Mouse (Mus musculus) small intestine, adult 2 months (tissue): ENCODE measurements around the gene Prkag3. TPM values are rescaled to one million over a fixed set of nuclear protein-coding genes. Genes with fewer than 3 reads are reported as not detected.
A peak's percentile ranks its signal among the peaks of the same experiment; 100 is the strongest.

Source experiments
- H3K27ac ChIP-seq: fragments of 200-500 bp; 2 replicates; pipeline ENCODE4 v1.5.1; 2012; ENCODE audit warnings: low read depth, low read length, control low read depth, inconsistent platforms; ENCODE audit not compliant: insufficient read depth
- H3K27me3 ChIP-seq: fragments of 200-500 bp; 2 replicates; pipeline ENCODE4 v1.6.1; 2012; ENCODE audit warnings: mild to moderate bottlenecking, moderate library complexity, low read length, inconsistent platforms; ENCODE audit not compliant: control insufficient read depth, insufficient read depth
- H3K36me3 ChIP-seq: fragments of 200-500 bp; 2 replicates; pipeline ENCODE4 v1.6.1; 2012; ENCODE audit warnings: mild to moderate bottlenecking, low read length, control low read depth, inconsistent platforms; ENCODE audit not compliant: control insufficient read depth, insufficient read depth
- H3K4me1 ChIP-seq: fragments of 200-500 bp; 2 replicates; pipeline ENCODE4 v1.6.1; 2012; ENCODE audit warnings: low read length, inconsistent platforms, mixed read lengths; ENCODE audit not compliant: control insufficient read depth, insufficient read depth, insufficient read length
- H3K4me3 ChIP-seq: fragments of 200-500 bp; 2 replicates; pipeline ENCODE4 v1.5.1; 2012; ENCODE audit warnings: low read depth, mild to moderate bottlenecking, control low read depth, inconsistent platforms, low read length, moderate library complexity
- CTCF ChIP-seq: fragments of 200-500 bp; IDR thresholded peaks from 2 replicates; pipeline ENCODE4 v1.5.1; 2012; ENCODE audit warnings: low read depth, mild to moderate bottlenecking, control low read depth, inconsistent platforms, low read length, moderate library complexity, mixed read lengths; ENCODE audit not compliant: insufficient replicate concordance, insufficient read length; ENCODE audit errors: extremely low read depth
- POLR2A ChIP-seq: fragments of 200-500 bp; IDR thresholded peaks from 2 replicates; pipeline ENCODE4 v1.6.1; 2012; ENCODE audit warnings: low read depth, mild to moderate bottlenecking, control low read depth, inconsistent platforms, low read length, moderate library complexity
- WGBS: fragments of 180-500 bp; shearing (Covaris S2); methylation state at CpG from one replicate; pipeline ENCODE4 v1.1.7; 2018; 5-methylcytosine and 5-hydroxymethylcytosine counted together
- polyA plus RNA-seq: library from polyadenylated mRNA; depleted of rRNA; stranded (reverse); fragments of >200 nt; gene quantifications from 2 replicates; pipeline ENCODE4 v1.2.3, GENCODE M21; 2012

Gene Prkag3
- polyA plus RNA-seq, 1 experiment, result 1.5 TPM

- Histone ChIP-seq H3K4me3 (peak overlapping the region; percentile 89), H3K4me1 (peaks cover 4% of the 10 kb centered on the region; the same call in 1 of the 2 replicates), H3K27me3 (no peaks in the 10 kb centered on the region), H3K27ac (peak overlapping the region; percentile 81), H3K36me3 (no peaks in the 10 kb centered on the region)
- WGBS, result 18% methylated on average over 12 of the region's 12 CpGs
- no peak for TF ChIP-seq CTCF
- no peak for TF ChIP-seq POLR2A
Measured at GRCm38 (mm10) chr1:74713859-74714730, 34.9 kb downstream of the Prkag3 start.

DNA sequence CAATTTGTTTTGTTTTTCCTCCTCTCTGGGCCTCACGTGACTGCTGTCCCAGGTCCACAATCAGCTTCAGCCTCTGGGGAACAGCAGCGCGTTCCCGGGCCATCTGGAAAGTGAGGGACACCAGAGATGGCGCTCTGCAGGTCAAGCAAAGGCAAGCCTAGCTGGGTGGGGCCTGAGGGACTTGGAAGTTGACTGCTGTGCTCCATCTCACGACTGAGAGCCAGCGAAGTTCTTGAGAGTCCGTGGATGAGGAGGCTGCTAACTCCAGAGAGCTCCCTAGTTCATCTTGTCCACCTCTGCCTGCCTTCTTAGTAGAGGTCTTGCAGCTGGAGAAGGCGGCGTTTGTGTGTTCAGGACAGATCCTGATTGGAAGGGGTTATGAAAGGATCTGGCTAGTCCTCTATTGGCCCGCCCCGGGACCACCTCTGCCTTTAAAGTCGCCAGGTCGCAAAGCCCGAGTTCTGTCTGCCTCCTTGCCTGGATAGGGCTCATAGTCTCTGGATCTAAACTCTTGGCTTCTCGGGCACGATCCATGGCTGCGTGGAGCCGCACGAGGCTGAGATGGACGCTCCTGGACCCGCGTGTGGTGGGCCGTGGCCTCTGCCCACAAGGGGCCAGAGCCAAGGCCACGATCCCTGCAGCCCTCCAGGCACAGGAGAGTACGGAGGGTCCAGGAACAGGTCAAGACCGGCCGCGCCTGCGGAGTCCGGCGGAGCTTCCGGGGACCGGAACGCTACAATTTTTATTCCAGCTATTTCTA, 35.7 kb downstream of the Prkag3 start, which contains the start of gene Cyp27a1:
Gene Cyp27a1 (plus strand): TSS at position 476 of the 760 bp plus-strand sequence.
- no peaks in the 10 kb centered on the region for H3K27me3 ChIP-seq
- 2% methylated on average over 35 of the region's 35 CpGs for WGBS
- H3K27ac ChIP-seq, result peak within 1 kb of the TSS; percentile 81
- peaks cover 4% of the 10 kb centered on the region; the same call in 1 of the 2 replicates for H3K4me1 ChIP-seq
- peak within 1 kb of the TSS; percentile 89 for H3K4me3 ChIP-seq
- TF ChIP-seq POLR2A (peak; percentile 89), CTCF (peak; percentile 28; the same call in 1 of the 2 replicates)
- no peaks in the 10 kb centered on the region for H3K36me3 ChIP-seq

GRCm38 (mm10) chr1:74712461-74713098, 36.4 kb downstream of the Prkag3 start:
- peak overlapping the region; percentile 89 for H3K4me3 ChIP-seq
- peak overlapping the region; percentile 81 for H3K27ac ChIP-seq
- TF ChIP-seq CTCF (no peak), POLR2A (no peak)
- WGBS, result 34% methylated on average over 5 of the region's 5 CpGs
- no peaks in the 10 kb centered on the region for H3K27me3 ChIP-seq
- peaks cover 4% of the 10 kb centered on the region; the same call in 1 of the 2 replicates for H3K4me1 ChIP-seq
- no peaks in the 10 kb centered on the region for H3K36me3 ChIP-seq

DNA sequence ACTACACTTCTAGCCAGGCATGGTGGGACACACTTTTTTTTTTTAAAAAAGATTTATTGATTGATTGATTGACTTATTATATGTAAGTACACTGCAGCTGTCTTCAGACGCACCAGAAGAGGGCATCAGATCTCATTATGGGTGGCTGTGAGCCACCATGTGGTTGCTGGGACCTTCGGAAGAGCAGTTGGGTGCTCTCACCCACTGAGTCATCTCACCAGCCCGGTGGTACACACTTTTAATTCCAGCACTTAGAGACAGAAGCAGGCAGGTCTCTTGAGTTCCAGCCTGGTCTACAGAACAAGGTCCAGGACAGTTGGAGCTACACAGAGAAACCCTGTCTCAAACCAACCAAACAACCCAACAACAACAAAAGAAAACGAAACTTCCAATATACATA, 37.0 kb downstream of the Prkag3 start:
- no peak overlapping the region for H3K4me3 ChIP-seq
- no peak for TF ChIP-seq POLR2A
- TF ChIP-seq CTCF, result peak; percentile 16; the same call in 1 of the 2 replicates
- peaks cover 4% of the 10 kb centered on the region; the same call in 1 of the 2 replicates for H3K4me1 ChIP-seq
- H3K27me3 ChIP-seq, result no peaks in the 10 kb centered on the region
- no peaks in the 10 kb centered on the region for H3K36me3 ChIP-seq
- WGBS, result 37% methylated on average over 4 of the region's 4 CpGs
- H3K27ac ChIP-seq, result no peak overlapping the region

GRCm38 (mm10) chr1:74709566-74709965, 39.5 kb downstream of the Prkag3 start:
- WGBS, result 40% methylated on average over 6 of the region's 6 CpGs
- no peak overlapping the region for H3K4me3 ChIP-seq
- no peak for TF ChIP-seq CTCF
- no peak for TF ChIP-seq POLR2A
- H3K36me3 ChIP-seq, result no peaks in the 10 kb centered on the region
- H3K4me1 ChIP-seq, result peaks cover 4% of the 10 kb centered on the region; the same call in 1 of the 2 replicates
- no peak overlapping the region for H3K27ac ChIP-seq
- H3K27me3 ChIP-seq, result no peaks in the 10 kb centered on the region

- Histone ChIP-seq H3K27me3 (no peaks in the 10 kb centered on the region), H3K27ac (no peak overlapping the region), H3K4me3 (no peak overlapping the region), H3K36me3 (0 out of 2 replicates have a peak, but pooled peaks cover 1% of the 10 kb centered on the region), H3K4me1 (no peaks in the 10 kb centered on the region)
- WGBS, result 64% methylated on average over 5 of the region's 5 CpGs
- TF ChIP-seq POLR2A, result no peak
- no peak for TF ChIP-seq CTCF
Measured at GRCm38 (mm10) chr1:74705016-74705415, 44.0 kb downstream of the Prkag3 start.

DNA sequence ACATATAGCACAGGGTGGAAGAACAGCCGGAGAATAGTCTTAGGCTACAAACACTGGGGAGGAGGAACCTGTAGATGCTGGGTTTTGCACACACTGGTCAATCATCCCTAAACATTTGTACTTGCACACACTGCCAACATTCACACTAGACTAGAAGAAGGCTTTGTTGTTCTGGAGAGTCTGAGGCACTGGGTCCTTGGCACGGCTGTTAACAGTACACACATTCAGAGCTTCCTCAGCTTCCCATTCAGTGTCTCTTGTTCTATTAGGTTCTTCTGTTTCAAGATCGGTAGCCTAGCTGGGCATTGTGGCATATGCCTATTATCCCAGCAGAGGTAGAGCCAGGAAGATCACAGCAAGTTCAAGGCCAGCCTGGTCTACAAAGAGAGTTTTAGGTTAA, 44.9 kb downstream of the Prkag3 start:
- Histone ChIP-seq H3K4me3 (no peak overlapping the region), H3K36me3 (0 out of 2 replicates have a peak, but pooled peaks cover 1% of the 10 kb centered on the region), H3K27me3 (no peaks in the 10 kb centered on the region), H3K27ac (no peak overlapping the region), H3K4me1 (peaks cover under 1% of the 10 kb centered on the region)
- WGBS, result 85% methylated on average over 3 of the region's 3 CpGs
- no peak for TF ChIP-seq CTCF
